Mouse (Mus musculus) c-Kit-negative CD71-positive TER-119-positive erythroid progenitor cells, embryonic 14.5 days (primary cell): Measurements from ENCODE around the gene Cspg4.

ENCODE experiments used
- DNase-seq: peaks from one replicate; pipeline ENCODE4 v3.0.0-alpha.2; 2013; ENCODE audit warnings: low read depth, low spot score

Gene Cspg4

DNA sequence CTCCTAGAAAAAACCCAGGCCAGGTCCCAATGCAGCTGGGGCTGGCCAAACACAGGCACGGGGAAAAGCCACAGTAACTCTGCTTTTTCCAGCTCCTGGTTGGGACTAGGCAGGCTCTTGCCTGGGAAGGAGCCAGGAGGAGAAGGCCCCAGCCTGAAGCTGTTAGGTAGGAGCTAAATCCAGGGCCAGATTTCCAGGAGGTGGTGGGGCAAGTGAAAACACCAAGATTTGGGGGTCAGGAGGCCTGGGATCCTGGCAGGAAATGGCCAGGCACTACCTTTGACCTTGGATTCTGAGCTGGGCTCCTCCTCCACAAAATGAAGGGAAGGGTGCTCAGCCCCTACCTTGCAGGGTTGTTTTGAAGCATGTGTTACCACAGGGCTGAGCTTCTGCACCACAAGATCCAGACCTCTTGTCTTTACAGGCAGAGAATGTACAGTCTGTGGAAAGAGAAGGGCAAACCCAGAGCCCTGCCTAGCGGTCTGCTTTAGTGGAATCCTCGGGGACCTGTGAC is 560 bp upstream of the Cspg4 start, which contains the start of gene Odf3l1:
Gene Odf3l1 (minus strand): TSS at position 464 of the 514 bp plus-strand sequence.
- no peak for DNase-seq

DNA sequence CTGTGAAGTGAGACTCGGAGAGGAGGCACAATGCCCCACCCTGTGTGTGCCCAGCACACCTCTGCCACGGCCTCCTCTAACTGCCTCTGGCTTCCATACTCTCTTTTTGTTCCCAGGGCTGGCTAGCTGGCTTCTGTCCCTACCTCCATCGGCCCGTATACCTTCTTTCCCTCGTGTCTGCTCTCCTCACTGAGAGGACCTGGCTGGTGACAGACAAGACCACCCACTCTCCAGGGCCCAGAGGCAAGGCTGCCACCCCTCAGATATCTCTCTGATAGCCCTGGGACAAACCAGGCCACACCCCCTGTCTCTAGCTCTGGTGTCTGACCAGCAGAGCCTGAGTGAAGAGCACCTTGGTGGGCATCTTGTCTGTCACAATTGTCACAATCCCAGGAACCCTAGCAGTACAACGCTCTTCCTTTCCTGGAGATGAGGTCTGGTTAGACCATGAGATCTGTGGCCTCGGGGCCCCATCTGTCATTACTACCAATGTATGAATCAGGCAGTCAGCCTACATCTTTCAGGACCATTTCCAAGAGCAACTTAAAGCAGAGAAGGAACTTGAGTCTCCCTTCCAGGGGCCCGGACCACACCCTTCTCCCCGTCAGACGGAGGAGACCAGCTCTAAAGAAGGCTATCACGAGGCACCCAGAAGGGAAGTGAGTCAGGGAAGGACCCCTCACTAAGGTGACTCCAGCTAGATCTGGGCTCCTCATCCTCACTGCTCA is 1.0 kb downstream of the Cspg4 start:
- no peak for DNase-seq

DNA sequence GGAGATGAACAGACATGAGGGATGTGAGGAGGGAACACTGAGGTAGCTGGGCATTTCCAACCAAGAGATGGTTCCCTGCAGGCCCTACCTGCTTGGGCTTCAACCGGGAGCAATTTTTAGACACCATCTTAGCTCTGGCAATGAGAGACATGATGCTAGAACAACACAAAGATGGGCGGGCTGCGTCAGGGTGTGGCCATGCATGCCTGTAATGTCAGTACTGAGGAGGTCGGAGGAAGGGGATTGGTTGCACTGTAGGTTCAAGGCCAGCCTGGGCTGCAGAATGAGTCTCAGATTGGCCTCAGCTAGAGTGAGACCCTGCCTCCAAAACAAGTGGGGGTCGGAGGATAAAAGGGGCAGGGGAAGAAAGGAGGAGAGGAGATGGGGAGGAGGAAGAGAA is 1.6 kb downstream of the Cspg4 start:
- no peak for DNase-seq

DNA sequence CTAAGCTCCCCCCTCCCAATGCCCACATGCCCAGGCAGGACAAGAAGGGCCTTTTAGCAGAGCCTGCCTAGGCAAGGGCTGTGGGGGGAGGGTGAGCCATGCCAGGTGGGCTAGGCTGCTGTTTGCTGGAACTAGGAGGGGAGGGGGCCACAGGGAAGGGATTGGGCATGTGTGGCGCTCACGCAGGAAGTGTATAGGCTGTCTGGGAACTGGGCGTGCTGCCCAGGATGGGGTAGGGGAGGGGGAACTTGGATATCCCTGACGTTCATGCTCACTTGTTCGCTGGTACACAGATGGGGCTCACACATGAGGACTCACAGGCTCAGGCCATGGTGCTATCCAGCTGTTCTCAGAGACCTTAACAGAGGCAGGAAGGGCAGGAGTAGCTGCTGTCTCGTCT is 3.5 kb downstream of the Cspg4 start:
- DNase-seq, result no peak

DNA sequence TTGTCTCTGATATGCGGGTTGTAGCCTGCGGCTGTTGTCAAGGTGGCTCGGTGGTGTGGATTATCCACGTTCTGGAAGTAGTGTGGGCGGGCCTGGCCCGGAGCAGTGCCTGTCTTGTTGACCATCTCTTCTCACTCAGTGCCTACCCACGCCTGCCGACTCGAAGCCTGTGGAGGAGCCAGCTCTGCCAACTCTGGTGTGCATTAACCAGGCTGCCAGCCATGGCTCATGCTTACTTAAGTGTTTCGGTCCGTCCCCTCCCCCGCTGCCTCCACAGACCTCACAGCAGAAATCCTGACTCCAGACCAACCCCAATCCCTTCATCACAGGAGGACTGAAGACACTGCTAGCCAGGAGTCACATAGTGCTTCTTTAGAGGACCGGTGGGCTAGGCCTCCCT is 4.7 kb downstream of the Cspg4 start:
- no peak for DNase-seq

DNA sequence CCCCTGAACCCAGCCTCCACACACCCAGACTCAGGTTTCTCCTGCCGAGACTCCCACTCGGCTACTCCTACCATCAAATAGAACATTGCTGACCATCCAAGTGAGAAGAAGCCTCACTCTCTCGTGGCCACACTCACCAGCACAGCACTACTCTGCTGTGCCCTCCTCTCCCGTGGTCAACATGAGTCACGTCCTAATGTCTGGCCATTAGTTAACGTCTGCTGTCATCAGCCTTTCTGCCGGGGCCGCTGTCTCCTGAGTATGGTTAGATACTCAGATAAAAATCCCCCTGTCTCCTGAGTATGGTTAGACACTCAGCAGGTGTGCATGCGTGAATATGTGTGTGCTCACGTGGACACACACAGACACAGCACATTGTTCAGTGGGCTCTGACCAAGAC is 5.9 kb downstream of the Cspg4 start:
- no peak for DNase-seq

DNA sequence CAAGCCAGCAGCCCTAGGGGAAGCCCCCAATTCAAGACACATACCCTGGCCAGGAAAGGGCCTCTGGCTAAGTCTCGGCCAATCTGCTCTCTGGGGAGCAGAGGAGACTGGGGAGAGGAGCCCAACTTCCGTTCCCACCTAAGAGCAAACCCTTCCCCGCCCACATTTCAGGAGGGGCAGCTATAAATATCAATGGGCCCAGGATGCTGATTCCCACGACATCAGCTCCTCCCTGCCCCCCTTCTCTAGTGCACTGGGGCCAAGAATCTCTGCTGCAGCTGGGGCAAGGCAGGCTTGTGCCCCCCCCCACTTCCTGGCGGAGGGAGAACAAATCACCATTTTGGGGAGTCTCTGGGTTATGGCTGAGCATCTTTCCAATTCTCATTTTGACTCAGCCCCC is 6.4 kb downstream of the Cspg4 start:
- no peak for DNase-seq

DNA sequence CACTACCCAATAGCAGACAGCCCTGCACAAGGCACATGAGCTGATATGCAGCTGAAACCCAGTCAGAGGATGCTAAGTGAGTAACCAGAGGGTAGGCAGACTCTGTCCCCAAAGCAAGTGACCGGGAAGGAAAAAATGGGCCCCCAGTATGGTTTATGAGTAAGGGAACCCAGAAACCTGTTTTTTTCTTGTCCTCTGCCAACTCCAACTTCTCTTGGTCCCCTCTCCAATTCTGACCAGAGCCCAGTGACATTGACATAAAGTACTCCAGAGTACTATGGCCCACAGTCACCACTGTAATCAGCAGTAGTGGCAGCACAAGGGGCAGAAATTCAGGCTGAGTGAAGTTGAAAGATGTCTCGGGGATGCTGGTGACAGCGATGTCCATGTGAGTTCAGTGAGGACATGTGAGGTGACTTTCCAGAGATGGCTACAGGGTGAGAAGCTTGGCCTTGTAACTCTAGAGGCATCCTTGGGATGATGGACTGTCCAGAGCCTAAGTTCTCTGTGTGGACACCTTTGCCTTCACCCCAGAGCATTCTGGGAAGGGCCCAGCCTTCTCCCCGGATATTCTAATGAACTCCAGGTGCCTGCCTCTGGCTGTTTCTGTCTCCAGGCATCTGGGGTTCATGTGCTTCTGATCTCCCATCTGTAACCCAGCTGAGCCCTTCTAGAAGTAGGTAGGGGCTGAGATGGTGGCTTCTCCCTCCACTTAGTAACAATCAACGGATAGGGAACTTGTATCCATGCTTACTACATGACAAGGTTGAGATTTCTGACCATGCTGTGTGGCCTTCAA is 7.5 kb downstream of the Cspg4 start:
- no peak for DNase-seq

DNA sequence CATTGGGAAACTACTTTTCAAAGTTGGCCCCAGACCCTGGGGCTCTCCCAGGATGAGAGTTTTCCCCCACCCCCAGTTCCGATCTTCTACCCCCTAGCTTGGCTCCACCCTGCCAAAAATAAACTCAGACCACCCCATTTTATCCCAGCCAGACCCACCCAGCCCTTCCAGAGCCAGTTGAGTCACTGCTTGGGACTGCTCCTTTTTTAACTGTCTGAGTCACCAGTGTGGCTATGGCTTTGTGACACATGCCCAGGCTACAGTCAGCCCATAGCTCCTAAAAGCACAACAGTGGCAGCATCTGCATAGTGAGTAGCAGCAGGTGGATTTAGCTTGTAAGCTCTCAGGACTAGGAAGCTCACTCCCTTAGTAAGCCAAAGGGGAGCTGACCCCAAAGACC is 8.3 kb downstream of the Cspg4 start:
- DNase-seq, result no peak

DNA sequence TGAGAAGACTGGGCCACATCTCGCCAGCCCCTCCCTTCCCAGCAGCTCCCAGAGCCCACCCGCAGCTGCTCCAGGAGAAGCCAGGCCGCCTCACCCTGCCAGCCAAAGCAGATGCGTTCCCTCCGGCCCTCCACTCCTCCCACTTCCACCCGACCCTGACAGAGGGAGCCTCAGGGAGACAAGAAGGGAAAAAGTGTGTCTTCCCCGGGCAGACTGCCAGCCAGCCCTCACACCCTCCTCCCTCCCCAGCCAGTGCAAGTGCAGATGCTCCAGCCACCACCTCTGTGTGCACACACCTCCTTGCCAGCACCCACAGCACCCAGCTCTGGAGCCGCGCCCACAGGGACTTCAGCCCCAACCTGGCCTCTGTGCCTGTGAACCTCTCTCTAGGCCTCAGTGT is 12.0 kb downstream of the Cspg4 start:
- no peak for DNase-seq

DNA sequence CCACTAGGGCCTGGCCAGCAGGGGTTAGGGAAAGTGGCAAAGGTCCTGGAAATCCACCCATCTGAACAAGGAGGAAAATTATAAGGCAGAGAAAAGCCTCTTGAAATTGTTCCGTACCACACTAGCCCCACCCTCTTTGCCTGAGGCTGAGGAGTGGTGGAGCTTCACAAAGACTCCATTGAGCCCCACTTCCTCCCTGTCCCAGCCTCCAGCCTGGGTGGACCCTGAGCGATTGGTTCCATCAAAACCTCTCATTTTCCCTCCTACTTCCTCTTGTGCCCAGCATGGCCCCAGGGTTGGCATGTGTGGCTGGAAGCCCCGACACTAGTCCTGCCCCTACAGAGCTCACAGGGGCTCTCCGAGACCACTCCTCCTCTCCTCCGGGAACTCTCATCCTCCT is 12.5 kb downstream of the Cspg4 start:
- no peak for DNase-seq

DNA sequence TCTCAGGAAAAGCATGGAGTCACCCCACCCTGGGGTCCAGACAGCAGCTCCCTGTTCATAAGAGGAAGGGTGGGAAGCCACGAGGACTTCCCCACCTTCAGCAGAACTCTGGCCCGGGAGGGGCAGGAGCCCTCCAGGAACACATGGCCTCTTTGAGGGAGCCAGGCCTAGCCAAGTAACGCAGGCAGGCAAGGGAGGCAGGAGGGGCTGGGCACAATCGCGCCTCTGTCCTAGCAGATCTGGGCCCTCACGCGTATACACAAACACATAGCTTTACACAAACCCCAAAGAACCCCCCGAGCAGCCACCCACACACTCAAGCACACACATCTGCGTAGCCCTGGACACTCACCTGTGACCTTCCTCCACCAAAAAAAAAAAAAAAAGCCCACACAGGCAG is 16.0 kb downstream of the Cspg4 start:
- no peak for DNase-seq

DNA sequence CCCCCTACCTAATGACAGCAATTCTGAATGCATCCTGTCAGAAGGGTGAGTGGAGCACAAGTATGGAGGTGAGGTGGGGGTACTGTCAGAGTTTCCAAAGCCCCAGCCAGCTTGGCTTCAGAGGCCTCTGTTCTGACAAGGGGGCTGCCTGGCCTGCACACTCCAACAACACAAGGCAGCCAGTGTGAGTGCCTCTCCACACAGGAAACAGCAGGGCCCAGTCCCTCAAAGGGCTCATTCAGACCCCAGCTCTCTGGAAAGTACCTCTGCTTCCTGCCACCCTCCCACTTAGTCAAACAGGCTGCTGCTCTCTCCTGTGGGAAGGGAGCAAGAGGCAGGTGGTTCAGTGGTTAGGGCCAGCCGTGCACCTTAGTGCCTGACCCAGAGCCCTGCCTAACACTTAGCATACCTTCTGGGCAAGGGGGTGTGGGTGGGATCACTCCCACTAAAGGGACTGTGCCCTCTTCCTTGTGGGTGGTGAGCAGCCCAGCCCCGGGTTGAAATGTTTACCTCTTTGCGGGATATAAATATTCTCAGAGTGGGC is 16.8 kb downstream of the Cspg4 start:
- DNase-seq, result no peak

DNA sequence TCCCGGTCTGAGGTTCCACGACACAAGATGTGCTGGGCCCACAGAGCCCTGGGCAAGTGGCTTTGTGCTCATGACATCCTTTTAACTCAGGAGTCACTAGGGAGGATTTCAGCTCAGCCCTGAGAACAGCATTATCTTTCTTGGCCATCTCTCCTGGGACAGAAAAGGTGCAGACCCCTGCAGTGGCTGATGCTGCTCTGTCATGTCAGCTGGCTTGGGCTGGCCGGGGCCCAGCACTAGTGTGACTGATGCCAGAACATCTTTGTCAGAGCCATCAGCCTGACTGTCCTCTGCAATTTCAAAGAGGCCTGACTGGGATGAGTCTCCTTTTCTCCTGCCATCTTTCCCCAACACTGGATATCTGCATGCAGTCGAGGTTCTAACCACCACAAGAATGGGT is 17.4 kb downstream of the Cspg4 start:
- DNase-seq, result no peak

DNA sequence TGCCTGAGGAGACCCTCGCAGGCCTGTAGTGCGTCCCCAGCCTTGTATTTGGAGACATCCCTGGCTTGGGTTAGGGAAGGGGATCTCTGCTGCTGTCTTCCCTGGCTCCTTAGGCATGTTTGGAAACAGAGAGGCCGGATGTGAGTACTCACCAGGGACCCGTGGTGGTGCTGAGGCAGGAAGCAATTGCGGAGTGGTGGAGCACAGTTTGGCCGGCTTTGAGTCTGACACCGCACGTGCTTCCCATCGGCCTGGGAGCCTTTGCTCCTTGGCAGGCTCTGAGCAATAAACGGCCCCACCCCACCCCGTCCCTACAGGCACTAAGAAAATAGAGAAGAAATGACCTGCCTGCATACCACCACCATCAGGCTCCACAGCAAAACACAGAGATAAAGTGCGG is 18.0 kb downstream of the Cspg4 start:
- DNase-seq, result no peak

DNA sequence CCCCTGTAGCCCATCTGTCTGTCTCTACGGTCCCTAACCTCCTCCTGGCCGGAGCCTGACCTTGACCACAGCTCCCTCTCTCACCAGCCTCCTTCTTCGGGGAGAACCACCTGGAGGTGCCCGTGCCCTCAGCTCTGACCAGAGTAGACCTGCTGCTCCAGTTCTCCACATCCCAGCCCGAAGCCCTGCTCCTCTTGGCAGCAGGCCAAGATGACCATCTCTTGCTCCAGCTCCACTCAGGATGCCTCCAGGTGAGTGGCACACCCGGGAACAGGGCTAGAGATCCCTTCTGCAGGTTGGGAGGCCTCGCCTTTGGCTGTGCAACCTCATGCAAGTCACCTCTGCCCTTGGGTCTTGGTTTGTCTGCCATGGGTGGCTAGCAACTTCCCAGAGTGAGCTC is 18.6 kb downstream of the Cspg4 start:
- DNase-seq, result no peak

DNA sequence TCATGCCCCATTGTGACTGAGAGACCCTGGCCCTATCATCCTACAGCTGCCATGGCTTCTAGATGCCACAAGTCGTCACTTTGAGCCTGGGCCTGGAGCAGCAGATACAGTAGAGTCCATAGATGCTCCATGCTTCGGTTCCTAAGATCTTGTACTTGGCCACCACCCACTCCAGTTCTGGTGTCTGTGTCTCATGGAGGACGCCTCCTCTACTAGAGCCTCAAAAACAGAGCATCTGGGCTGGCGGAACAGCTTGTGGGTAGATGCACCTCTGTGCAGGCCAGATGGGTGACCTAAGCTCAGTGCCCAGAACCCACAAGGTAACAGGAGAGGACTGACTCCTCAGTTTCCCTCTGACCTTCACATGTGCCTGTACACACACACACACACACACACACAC is 19.5 kb downstream of the Cspg4 start:
- DNase-seq, result no peak

DNA sequence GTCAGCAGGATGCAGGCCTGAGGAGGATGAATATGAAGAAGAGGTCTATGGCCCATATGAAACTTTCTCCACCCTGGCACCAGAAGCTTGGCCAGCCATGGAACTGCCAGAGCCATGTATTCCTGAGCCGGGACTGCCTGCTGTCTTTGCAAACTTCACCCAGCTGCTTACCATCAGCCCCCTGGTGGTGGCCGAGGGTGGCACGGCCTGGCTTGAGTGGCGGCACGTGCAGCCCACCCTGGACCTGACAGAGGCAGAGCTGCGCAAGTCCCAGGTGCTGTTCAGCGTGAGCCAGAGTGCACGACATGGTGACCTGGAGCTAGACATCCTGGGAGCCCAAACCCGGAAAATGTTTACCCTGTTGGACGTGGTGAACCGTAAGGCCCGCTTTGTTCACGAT is 21.3 kb downstream of the Cspg4 start:
- DNase-seq, result no peak

DNA sequence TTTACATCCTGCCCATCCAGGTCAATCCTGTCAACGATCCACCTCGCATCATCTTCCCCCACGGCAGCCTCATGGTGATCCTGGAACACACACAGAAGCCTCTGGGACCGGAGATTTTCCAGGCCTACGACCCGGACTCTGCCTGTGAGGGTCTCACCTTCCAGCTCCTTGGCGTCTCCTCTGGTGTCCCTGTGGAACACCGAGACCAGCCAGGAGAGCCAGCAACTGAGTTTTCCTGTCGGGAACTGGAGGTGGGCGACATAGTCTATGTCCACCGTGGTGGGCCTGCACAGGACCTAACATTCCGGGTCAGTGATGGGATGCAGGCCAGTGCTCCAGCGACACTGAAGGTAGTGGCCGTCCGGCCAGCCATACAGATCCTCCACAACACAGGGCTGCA is 21.8 kb downstream of the Cspg4 start:
- no peak for DNase-seq

DNA sequence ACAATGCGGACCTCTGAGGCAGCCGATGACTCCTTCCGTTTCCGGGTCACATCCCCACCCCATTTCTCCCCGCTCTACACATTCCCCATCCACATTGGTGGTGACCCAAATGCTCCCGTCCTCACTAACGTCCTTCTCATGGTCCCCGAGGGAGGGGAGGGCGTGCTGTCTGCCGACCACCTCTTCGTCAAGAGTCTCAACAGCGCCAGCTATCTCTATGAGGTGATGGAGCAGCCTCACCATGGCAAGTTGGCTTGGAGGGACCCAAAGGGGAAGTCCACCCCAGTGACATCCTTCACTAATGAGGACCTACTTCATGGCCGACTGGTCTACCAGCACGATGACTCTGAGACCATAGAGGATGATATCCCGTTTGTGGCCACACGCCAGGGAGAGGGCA is 22.7 kb downstream of the Cspg4 start:
- DNase-seq, result no peak

DNA sequence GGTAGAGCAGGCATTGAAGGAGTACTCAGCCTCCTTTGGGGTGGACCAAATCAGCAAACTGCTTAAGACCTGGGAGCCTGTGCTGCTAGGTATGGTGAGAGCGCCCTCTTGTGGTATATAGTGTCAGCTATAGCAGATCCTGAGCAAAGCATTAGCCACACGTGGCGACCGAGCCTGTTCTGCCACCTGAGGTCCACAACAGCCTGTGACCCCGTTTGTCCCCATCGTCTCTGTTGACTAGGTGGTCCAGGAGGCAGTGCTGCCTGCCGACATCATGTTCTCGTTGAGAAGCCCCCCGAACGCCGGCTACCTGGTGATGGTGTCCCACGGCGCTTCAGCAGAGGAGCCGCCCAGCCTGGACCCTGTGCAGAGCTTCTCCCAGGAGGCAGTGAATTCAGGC is 25.0 kb downstream of the Cspg4 start:
- DNase-seq, result peak; percentile 52

DNA sequence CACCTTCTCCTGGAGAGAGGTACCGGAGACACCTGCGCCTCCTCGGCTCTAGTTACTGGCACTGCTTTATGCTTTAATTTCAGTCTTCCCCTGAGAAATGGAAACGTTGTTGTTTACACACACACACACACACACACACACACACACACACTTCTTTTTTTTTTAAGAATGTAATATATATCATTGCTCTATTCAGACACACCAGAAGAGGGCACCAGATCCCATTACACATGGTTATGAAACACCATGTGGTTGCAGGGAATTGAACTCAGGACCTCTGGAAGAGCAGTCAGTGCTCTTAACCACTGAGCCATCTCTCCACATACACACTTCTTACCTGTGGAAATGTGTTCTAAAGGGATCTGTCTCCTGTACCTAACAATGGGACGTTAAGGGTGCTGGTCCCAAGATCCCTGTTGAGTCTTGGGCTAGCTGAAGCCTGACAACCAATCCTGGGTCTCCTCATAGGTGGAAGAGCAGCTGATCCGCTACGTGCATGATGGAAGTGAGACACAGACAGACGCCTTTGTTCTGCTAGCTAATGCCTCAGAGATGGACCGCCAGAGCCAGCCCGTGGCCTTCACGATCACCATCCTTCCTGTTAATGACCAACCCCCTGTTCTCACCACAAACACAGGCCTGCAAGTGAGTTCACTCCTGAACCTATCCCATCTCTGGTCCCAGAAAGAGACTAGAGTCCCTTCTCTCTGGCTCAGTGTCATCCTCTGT is 25.9 kb downstream of the Cspg4 start:
- DNase-seq, result no peak
